Mouse (Mus musculus): ENCODE results near the gene Cryab. TPM values are rescaled to one million over a fixed set of nuclear protein-coding genes. Genes with fewer than 3 reads are reported as not detected.

The Cryab gene
- polyA plus RNA-seq (2014; fragmentation: Illumina TruSeq; extraction: RNeasy Lipid Tissue Mini Kit (QIAGEN cat#74804); ENCODE audit: low read depth, low replicate concordance), result 0.59 TPM

GRCm38 (mm10) chr9:50751323-50751722, at the start of gene Cryab:
Gene Cryab, plus strand, starts transcription at chr9:50751325.

GRCm38 (mm10) chr9:50738914-50739870, 11.9 kb upstream of the Cryab start, which contains the start of gene Dixdc1:
Gene Dixdc1, minus strand, starts transcription at chr9:50739517.

DNA sequence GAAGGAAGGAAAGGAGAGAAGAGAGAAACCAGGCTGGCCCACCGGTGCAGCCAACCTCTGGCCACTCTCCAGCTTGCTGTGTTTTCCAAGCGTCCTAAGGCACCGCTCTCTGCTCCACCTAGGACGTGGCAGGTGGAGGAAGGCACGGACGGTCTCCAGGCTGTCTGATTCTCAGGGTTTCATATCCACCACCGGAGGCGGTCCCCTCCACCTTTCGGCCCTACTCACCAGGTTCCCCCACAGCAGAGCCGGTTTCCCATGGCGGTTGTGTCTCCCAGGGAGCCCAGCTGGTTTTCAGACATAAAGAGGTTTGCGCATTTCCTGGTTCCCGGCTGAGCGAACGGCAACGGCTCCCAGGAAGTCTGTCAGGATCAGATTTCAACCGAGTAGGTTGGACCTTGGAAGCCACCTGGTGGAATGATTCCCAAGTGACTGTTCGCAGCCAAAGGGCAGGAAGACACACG, 4.9 kb upstream of the Cryab start, which contains the start of gene 2310030G06Rik:
Gene 2310030G06Rik (minus strand): TSS at position 323 of the 464 bp plus-strand sequence.

DNA sequence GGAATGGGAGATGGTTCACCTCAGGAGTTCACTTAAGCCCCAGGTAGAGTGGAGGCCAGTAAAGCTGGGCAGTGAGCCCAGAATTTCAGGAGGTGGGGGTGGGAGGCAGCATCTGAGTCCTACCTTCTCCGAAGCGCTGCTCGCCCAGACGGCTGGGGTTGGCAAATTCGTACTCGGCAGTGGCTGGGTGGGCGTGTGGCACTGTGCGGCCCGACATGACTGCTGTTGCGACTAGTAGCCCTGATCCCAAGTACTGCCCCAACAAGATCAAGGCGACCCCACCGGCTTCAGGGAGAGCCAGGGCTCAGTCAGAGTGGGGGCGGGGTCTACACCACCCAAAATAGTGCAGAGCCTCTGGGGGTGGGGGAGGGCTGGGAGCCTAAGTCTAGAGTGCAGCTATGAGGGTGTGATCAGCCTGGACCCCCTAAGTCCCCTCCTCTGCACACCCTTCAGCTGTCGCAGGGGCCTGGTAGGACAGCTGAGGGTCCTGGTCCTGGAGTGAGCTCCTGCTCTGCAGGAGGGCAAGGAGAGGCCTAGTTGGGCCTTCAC, 1.0 kb downstream of the Cryab start, which contains the start of gene Hspb2:
Gene Hspb2 (minus strand): TSS at position 301 of the 549 bp plus-strand sequence.

GRCm38 (mm10) chr9:50768107-50769002, 17.2 kb downstream of the Cryab start, which contains the start of gene Fdxacb1:
Gene Fdxacb1, plus strand, starts transcription at chr9:50768236.

DNA sequence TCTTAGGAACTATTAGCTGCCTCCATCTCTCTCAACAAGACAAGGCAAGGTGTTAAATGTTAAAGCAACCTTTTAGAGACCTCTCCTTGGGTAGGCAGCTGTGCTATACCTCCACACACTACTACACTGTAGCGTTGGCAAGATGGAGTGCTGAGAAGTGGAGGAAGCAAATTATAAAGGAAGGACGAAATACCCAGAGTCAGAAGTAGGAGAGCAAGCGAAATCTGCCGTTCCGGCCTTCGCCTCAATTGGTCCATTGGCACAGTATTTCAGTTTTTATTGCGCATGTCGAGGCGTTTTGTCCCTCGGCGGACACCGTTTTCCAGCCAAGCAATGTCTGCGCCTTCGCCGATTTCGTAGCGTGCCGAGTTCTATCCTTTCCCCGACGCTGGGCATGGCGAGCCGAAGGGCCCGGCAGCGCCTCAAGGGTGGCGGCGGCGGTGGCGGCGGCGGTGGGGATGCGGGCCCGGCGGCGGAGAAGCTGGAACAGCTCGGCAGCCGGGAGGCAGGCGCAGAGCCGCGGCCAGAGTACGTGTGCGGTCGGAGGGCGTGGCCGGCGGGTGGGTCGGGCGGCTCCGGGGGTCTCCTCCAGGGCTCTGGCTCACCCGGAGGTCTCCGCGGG, 24.0 kb downstream of the Cryab start, which contains the start of the genes Alg9 and 1110032A03Rik:
Gene Alg9 (plus strand): TSS at position 29 of the 622 bp plus-strand sequence.
Gene 1110032A03Rik (minus strand): TSS at position 530 of the 622 bp plus-strand sequence.

Other genes starting within 250 kb of the Cryab start
- gene Pts, start 222.6 kb upstream of the Cryab start, polyA plus RNA-seq (2014; fragmentation: Illumina TruSeq; extraction: RNeasy Lipid Tissue Mini Kit (QIAGEN cat#74804); ENCODE audit: low read depth, low replicate concordance), result 24.8 TPM
- 7.0 TPM for gene Il18, start 196.5 kb upstream of the Cryab start, polyA plus RNA-seq (2014; fragmentation: Illumina TruSeq; extraction: RNeasy Lipid Tissue Mini Kit (QIAGEN cat#74804); ENCODE audit: low read depth, low replicate concordance)
- 1.7 TPM for gene Bco2, start 196.1 kb upstream of the Cryab start, polyA plus RNA-seq (2014; fragmentation: Illumina TruSeq; extraction: RNeasy Lipid Tissue Mini Kit (QIAGEN cat#74804); ENCODE audit: low read depth, low replicate concordance)
- gene Tex12, start 190.0 kb upstream of the Cryab start, polyA plus RNA-seq (2014; fragmentation: Illumina TruSeq; extraction: RNeasy Lipid Tissue Mini Kit (QIAGEN cat#74804); ENCODE audit: low read depth, low replicate concordance), result 102 TPM
- gene Sdhd, start 147.5 kb upstream of the Cryab start, polyA plus RNA-seq (2014; fragmentation: Illumina TruSeq; extraction: RNeasy Lipid Tissue Mini Kit (QIAGEN cat#74804); ENCODE audit: low read depth, low replicate concordance), result 60.8 TPM
- gene Timm8b, start 147.4 kb upstream of the Cryab start, polyA plus RNA-seq (2014; fragmentation: Illumina TruSeq; extraction: RNeasy Lipid Tissue Mini Kit (QIAGEN cat#74804); ENCODE audit: low read depth, low replicate concordance), result 229 TPM
- gene Pih1d2, start 134.0 kb upstream of the Cryab start, polyA plus RNA-seq (2014; fragmentation: Illumina TruSeq; extraction: RNeasy Lipid Tissue Mini Kit (QIAGEN cat#74804); ENCODE audit: low read depth, low replicate concordance), result 122 TPM
- gene Nkapd1, start 133.9 kb upstream of the Cryab start, polyA plus RNA-seq (2014; fragmentation: Illumina TruSeq; extraction: RNeasy Lipid Tissue Mini Kit (QIAGEN cat#74804); ENCODE audit: low read depth, low replicate concordance), result 58.4 TPM
- gene Dlat, start 91.5 kb upstream of the Cryab start, polyA plus RNA-seq (2014; fragmentation: Illumina TruSeq; extraction: RNeasy Lipid Tissue Mini Kit (QIAGEN cat#74804); ENCODE audit: low read depth, low replicate concordance), result 146 TPM
- gene Dixdc1, start 11.8 kb upstream of the Cryab start, polyA plus RNA-seq (2014; fragmentation: Illumina TruSeq; extraction: RNeasy Lipid Tissue Mini Kit (QIAGEN cat#74804); ENCODE audit: low read depth, low replicate concordance), result 26.9 TPM
- 2.8 TPM for gene 2310030G06Rik, start 4.8 kb upstream of the Cryab start, polyA plus RNA-seq (2014; fragmentation: Illumina TruSeq; extraction: RNeasy Lipid Tissue Mini Kit (QIAGEN cat#74804); ENCODE audit: low read depth, low replicate concordance)
- not detected for gene Hspb2, start 1.0 kb downstream of the Cryab start, polyA plus RNA-seq (2014; fragmentation: Illumina TruSeq; extraction: RNeasy Lipid Tissue Mini Kit (QIAGEN cat#74804); ENCODE audit: low read depth, low replicate concordance)
- 6.0 TPM for gene Fdxacb1, start 16.9 kb downstream of the Cryab start, polyA plus RNA-seq (2014; fragmentation: Illumina TruSeq; extraction: RNeasy Lipid Tissue Mini Kit (QIAGEN cat#74804); ENCODE audit: low read depth, low replicate concordance)
- gene Alg9, start 23.7 kb downstream of the Cryab start, polyA plus RNA-seq (2014; fragmentation: Illumina TruSeq; extraction: RNeasy Lipid Tissue Mini Kit (QIAGEN cat#74804); ENCODE audit: low read depth, low replicate concordance), result 18.6 TPM
- 1,021 TPM for gene 1110032A03Rik, start 24.2 kb downstream of the Cryab start, polyA plus RNA-seq (2014; fragmentation: Illumina TruSeq; extraction: RNeasy Lipid Tissue Mini Kit (QIAGEN cat#74804); ENCODE audit: low read depth, low replicate concordance)
- 126 TPM for gene Ppp2r1b, start 94.0 kb downstream of the Cryab start, polyA plus RNA-seq (2014; fragmentation: Illumina TruSeq; extraction: RNeasy Lipid Tissue Mini Kit (QIAGEN cat#74804); ENCODE audit: low read depth, low replicate concordance)

All from testis, adult 10 weeks (tissue).